Mouse (Mus musculus) spleen, embryonic (tissue): ENCODE measurements at regions not wholly inside any gene's neighbourhood (a gene's known extent, or its start where the extent isn't known, plus 50 kb on each side); places are given as distances from the start of the nearest gene placed in this dataset.

Source experiments
- CTCF ChIA-PET: fragments of 350-600 bp; sonication (Branson Sonifier 250); formaldehyde crosslinking; loops from one replicate; lab custom pipeline; 2022; lab: Charles Lee

DNA sequence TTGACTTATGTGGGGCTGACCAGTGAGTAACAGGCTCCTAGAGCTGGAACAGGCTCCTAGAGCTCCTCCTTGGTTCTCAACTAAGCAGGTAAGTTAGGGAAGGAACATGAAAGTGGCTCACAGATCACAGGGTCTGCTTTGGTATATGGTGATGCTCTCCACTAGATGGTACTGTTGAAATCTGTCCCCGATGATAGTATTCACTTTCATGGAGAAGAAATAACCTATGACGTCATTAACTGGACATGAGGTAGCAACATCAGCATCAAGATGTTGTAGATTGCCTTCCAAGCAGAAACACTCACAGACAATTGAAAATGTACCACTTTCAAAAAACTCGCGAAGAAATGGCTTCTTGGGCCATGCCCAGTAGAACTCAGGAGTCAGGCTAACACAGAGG is 195.3 kb upstream of the Atp5g3 start:
- CTCF ChIA-PET = no interaction called here

- CTCF ChIA-PET = no interaction called here
Observed at GRCm38 (mm10) chr2:74099671-74100372, 188.7 kb upstream of the Atp5g3 start.

- CTCF ChIA-PET = no interaction called here
Observed at GRCm38 (mm10) chr2:74096809-74097208, 185.7 kb upstream of the Atp5g3 start.

DNA sequence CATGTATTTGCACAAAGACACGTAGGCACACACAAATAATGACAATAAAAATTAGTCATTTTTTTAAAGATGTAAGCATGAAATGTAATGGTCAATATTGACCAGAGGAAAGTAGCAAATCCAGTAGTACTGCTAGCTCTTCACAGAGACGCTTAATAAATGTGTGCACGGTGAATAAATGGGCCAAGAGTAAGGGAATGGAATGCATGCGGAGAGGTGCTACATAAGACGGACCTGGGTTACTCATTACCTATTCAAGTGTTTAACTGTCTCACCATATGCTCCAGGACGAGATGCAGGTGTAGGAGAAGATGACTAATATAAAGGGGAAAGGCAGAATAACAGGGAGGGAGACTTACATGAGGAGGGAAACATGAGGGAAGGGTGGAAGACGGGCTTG is 182.4 kb upstream of the Atp5g3 start:
- CTCF ChIA-PET = no interaction called here

- CTCF ChIA-PET = no interaction called here
Observed at GRCm38 (mm10) chr2:74087375-74087774, 176.2 kb upstream of the Atp5g3 start.

GRCm38 (mm10) chr2:74084971-74085370 is 173.8 kb upstream of the Atp5g3 start:
- CTCF ChIA-PET = no interaction called here

DNA sequence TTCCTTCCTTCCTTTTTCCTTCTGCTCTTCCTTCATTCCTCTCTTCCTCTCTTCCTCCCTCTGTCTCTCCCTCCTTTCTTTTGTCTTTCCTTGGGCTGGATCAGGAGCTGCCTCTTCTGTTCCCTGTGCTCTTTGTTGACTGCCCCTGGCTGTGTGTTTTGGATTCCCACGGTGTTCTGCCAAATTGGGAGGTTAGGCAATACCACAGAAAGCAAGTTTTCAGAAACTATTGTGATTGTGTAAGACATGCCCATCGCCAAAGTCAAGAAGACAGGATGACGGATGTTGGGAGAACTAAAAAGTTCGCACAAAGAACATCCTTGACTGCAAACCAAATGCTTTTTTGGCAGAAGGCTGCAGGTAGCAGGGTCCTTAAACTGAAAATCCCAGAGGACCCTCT is 165.6 kb upstream of the Atp5g3 start:
- CTCF ChIA-PET = interaction anchor here (0.6 kb wide), 1 partner anchor 26 kb away, joined by 3 read pairs; no protein-coding TSS in a partner anchor

DNA sequence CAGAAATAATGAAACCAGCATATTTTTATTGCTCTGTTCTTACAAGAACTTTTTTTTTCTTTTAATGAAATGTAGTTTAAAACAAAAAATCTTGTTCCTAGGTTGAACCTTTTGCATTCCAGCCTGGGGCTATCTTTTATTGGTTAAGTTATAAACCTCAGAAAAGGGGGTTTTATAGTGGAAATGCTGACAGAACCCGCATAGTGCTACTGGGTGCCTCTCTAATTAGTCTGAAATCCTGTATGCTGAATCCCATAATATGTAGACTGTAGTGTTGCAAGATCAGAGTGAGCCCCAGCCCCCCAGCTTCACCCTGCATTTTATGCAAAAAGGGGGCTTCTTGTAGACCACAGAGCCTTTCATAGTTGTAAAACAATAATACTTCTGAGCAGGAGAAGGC is 164.4 kb upstream of the Atp5g3 start:
- CTCF ChIA-PET = no interaction called here

DNA sequence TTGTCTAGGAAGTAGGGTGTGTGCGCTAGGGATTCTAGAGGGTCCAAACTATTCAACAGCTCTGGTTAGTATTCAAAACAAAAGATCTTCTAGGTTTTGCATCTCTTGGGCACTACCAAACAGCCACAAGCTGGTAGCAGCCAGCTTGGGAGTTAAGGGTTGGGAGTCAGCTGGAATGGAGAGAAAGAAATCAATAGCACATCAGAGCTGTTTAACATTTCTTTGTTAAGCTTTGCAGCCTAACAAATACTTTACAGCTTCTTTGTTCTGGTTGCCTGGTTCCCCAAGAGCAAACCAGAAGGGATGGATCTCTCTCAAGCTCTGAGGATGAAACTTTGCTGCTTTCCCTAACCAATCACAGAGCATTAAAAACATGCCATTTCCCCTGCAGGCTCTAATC is 162.3 kb upstream of the Atp5g3 start:
- CTCF ChIA-PET = no interaction called here

DNA sequence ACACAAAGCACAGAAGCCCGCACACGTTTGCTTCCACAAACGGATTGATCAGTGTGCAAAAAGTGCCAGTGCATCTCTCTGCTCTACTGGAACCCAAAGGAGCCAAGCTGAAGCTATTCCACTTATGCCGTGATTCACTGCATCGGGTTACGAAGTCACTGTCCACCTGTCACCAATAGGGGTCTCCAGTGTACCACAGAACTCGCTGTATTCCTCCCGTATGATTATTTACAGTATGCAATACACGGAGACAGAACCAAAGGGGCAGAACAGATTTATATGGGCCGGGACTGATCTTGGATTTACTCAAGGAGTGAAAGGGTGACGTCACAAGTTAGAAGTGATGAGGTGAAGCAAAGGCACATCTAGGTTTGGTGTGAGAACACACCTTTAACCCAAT is 155.5 kb upstream of the Atp5g3 start:
- CTCF ChIA-PET = no interaction called here

GRCm38 (mm10) chr2:74064369-74064768 is 153.2 kb upstream of the Atp5g3 start:
- CTCF ChIA-PET = interaction anchor here (0.5 kb wide), 1 partner anchor 597 kb away, joined by 3 read pairs; no protein-coding TSS in a partner anchor

- CTCF ChIA-PET = no interaction called here
Observed at GRCm38 (mm10) chr2:74063777-74064176, 152.7 kb upstream of the Atp5g3 start.

DNA sequence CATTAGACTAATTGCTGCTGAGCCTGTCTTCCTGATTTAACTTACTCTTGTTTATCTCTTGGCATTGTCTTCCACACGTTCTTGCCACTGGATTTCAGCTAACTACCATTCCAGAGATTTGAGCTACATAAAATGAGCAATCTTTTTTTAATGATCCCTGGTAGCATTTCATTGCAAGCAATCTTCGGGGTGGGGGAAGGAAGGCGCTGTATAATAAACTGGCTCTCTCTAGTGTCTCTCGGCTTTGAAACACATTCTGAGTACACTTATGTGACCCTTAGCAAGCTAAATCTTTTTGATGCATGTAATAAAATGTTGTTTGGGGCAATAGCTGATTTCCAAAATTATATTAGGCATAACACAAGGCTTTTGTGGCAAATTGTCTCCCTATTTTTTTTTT is 152.2 kb upstream of the Atp5g3 start:
- CTCF ChIA-PET = no interaction called here

DNA sequence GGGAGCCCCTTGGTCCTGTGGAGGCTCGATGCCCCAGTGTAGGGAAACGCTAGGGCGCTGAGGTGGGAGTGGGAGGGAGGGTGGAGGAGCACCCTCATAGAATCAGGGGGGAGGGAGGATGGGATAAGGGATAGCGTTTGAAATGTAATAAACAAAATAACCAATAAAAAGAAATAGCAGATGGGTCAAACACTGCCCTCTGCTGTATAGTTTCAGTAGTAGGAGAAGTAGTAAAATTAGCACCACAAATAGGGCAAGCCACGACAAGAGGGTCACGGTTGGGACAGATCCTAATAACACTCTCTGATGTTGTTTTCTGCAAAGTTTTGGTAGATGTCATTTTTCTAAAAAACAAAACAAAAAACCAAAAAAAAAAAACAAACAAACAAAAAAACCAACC is 131.3 kb upstream of the Atp5g3 start:
- CTCF ChIA-PET = no interaction called here

DNA sequence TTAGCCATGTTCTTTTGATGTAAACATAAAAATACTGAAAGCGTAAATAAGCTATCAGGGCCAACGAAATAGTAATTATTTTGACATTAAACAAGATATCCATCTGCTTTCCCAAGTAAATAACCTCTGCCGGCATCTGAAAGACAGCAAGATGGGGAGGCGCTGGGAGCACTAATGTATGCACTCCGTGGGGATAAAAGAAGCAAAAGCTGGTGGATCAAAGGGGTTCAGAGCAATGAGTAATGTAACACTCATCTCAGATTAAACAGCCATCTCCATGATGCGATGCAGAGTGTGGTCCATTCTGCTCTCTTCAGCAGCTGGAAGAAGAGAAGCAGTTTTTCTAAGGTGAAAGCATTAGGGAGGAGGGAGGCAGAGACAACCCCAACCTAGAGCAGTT is 128.5 kb upstream of the Atp5g3 start:
- CTCF ChIA-PET = no interaction called here

- CTCF ChIA-PET = no interaction called here
Observed at GRCm38 (mm10) chr2:74036043-74036442, 124.9 kb upstream of the Atp5g3 start.

- CTCF ChIA-PET = no interaction called here
Observed at GRCm38 (mm10) chr2:74032177-74033021, 121.3 kb upstream of the Atp5g3 start.

DNA sequence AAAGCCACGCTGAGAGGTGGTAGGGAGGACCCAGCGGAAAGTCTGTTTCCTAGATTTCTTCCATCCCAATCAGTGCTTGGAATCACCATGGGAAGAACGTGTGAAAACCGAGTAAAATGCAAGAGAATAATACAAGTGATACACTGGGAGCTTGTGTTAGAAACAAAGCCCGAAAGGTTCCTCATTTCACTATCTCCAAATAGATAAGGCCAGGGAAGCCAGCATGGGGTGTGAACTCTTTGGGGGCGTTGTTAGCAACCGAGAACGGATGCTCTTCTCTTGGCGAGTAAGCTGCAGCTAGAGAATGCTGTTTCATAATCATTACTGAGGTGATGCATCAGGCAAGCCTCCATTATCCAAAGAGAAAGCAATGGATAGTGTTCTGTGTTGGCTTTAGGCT is 118.8 kb upstream of the Atp5g3 start:
- CTCF ChIA-PET = no interaction called here

GRCm38 (mm10) chr2:74027404-74028104 is 116.4 kb upstream of the Atp5g3 start:
- CTCF ChIA-PET = no interaction called here

DNA sequence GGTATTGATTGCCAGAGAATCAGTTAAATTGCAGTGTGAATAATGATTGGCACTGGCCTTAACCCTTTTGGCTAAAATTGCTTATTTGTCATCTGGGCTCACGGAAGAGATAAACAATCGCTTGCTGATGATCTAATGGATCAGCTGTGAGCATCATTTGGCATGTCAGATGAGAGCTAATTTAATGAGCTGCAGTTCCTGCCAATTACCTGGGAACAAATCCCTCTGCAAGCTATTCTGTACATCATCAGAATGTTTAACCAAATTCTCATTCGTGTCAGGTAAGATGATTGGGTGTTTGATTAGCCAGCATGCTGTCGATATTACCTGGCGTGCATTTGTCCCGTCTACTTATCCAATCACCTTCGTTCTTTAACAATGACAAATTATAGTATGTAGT is 104.0 kb upstream of the Atp5g3 start:
- CTCF ChIA-PET = no interaction called here

DNA sequence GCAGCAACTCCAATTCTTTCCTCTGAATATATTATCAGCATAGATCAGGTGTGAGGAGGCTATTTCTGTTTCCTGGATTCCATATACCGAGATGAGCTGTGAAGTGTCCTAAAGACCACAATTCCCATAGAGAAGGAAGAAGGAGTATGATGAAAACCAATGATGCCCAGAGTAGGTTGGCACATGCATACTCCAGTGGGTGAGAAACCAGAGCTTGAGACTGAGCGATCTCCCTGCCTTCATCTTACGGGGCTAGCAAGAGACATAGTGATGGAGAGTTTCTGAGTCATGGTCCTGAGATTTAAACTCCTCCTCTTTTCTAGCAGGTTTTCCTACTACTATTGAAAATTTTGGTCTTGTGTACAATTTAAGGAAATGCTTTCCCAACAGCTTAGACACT is 103.1 kb upstream of the Atp5g3 start:
- CTCF ChIA-PET = no interaction called here

DNA sequence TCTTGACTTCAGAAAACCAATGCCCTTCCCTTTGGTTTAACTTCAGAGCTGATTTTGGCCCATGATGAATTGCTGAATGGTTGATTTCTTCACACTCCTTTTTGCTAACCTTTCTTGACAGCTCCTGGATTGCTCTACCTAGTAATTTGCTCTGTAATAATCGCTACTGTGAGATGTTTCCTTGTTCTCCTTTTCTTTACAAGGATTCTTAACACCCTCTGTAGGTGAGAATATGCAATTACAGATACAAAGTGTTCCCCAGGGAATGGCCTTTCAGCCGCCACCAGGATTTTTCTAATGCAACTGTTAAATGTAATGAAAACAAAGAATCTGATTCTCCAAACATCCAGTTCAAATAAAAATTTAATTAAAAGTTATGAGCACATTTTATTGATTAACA is 87.4 kb upstream of the Atp5g3 start:
- CTCF ChIA-PET = interaction anchor here (1.1 kb wide), 1 partner anchor 15 kb away, joined by 3 read pairs; no protein-coding TSS in a partner anchor
